Mouse (Mus musculus) kidney, embryonic 14.5 days (tissue): ENCODE measurements around the gene Vax2. TPM values are rescaled to one million over a fixed set of nuclear protein-coding genes. Genes with fewer than 3 reads are reported as not detected.

Source experiments
- ATAC-seq: fragments of 200-750 bp; cut with Nextera tagmentation; 2 replicates; pipeline ENCODE4 v1.8.0; 2017; ENCODE audit warnings: moderate number of reproducible peaks, mild to moderate bottlenecking, moderate TSS enrichment, moderate library complexity; ENCODE audit not compliant: low FRiP score, low TSS enrichment
- H3K27ac ChIP-seq: fragments of 300-500 bp; sonication (generic); 2 replicates; pipeline ENCODE4 v1.5.1; 2014; ENCODE audit warnings: low read depth, mild to moderate bottlenecking, low read length, moderate library complexity, mixed read lengths
- H3K27me3 ChIP-seq: fragments of 300-500 bp; sonication (generic); 2 replicates; pipeline ENCODE4 v1.6.1; 2014; ENCODE audit warnings: mild to moderate bottlenecking, low read length; ENCODE audit not compliant: control insufficient read depth, insufficient read depth
- H3K36me3 ChIP-seq: fragments of 300-500 bp; sonication (generic); 2 replicates; pipeline ENCODE4 v1.6.1; 2014; ENCODE audit warnings: low read length, mixed read lengths; ENCODE audit not compliant: control insufficient read depth, insufficient read depth
- H3K4me1 ChIP-seq: fragments of 300-500 bp; sonication (generic); 2 replicates; pipeline ENCODE4 v1.6.1; 2014; ENCODE audit warnings: low read length, mixed read lengths; ENCODE audit not compliant: control insufficient read depth, insufficient read depth
- H3K4me2 ChIP-seq: fragments of 300-500 bp; sonication (generic); replicated peaks from 2 replicates; pipeline ENCODE4 v1.6.1; 2014; ENCODE audit warnings: low read depth, mild to moderate bottlenecking, low read length
- H3K4me3 ChIP-seq: fragments of 300-500 bp; sonication (generic); 2 replicates; pipeline ENCODE4 v1.5.1; 2014; ENCODE audit warnings: mild to moderate bottlenecking, low read length
- H3K9ac ChIP-seq: fragments of 300-500 bp; sonication (generic); 2 replicates; pipeline ENCODE4 v1.6.1; 2014; ENCODE audit warnings: low read depth, mild to moderate bottlenecking, low read length, moderate library complexity
- H3K9me3 ChIP-seq: fragments of 300-500 bp; sonication (generic); 2 replicates; pipeline ENCODE4 v1.6.1; 2016; ENCODE audit warnings: low read length; ENCODE audit not compliant: control insufficient read depth
- WGBS: fragments of 180-500 bp; shearing (Covaris S2); extraction: QIAGEN DNeasy Blood & Tissue Kit; methylation state at CpG from one replicate; pipeline ENCODE4 v1.1.7; 2014; 5-methylcytosine and 5-hydroxymethylcytosine counted together
- polyA plus RNA-seq: library from polyadenylated mRNA; unstranded; fragments of >200 nt; fragmentation: Nextera tagmentation; extraction: Ambion mirVana; gene quantifications from 2 replicates; pipeline ENCODE4 v1.2.1, GENCODE M21; 2014

Vax2 gene
- polyA plus RNA-seq, 1 experiment from 2014 or later = not detected

DNA sequence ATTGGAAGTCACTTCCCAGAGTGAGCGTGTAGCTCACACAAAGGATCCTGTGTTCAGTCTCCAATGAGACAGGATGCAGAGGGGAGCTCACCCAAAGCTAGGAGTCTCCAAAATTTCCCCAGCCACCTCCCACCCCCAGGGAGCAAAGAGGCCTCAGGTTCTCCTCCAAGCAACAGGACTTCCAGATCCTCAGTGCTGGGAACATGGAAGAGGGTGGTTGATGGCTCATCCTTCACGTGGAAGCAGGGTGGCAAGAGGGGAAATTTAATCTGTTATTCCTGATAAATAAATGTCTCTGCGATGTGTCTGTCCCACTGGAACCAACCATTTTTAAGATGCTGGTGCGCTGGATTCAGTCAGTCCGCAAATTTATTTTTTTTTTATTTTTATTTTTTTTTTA is 6.4 kb upstream of the Vax2 start:
- ATAC-seq = no peak
- no peak overlapping the region for H3K4me2 ChIP-seq
- H3K9ac ChIP-seq = no peak overlapping the region
- no peaks in the 10 kb centered on the region for H3K36me3 ChIP-seq
- 21% methylated on average over 5 of the region's 5 CpGs for WGBS
- H3K27me3 ChIP-seq = peaks cover 88% of the 10 kb centered on the region
- no peaks in the 10 kb centered on the region for H3K4me1 ChIP-seq
- H3K9me3 ChIP-seq = 0 out of 2 replicates have a peak, but pooled peaks cover 4% of the 10 kb centered on the region
- H3K27ac ChIP-seq = no peak overlapping the region
- no peak overlapping the region for H3K4me3 ChIP-seq

DNA sequence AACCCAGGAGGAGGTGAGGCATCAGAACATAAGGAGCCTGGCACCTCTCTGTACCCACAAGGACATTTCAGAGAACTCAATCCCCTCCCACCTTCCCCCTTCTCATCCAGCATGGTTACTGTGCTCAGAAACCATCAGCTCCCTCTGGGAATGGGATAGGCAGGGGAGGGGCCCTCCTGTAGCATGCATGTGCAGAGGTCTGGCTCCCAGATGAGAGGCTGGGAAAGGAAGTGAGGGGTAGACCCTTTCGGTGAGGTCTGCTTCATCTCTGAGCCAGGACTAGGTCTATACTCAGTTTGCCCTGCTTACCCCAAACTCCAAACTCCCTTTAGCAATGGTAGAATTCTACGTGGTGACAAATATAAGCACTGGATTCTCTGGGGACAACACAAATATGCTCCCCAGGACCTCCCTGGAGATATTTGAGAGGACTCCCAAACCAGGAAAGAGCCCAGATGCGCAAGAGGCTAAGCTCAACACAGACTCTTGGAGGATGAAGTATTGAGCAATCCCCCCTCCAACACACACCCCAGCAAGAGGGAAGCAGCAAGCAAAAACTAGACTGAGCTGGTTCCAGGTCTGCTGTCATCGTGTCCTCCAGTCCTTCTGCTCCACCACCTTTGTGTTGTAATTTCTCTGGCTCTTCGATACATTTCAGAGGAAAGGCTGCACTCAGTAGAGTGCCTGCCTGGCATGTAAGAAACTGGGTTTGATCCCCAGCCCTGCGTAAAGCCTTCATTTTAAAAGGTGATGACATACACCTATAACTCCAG is 3.1 kb upstream of the Vax2 start:
- 3% methylated on average over 6 of the region's 6 CpGs for WGBS
- no peak overlapping the region for H3K4me2 ChIP-seq
- 0 out of 2 replicates have a peak, but pooled peaks cover 4% of the 10 kb centered on the region for H3K9me3 ChIP-seq
- peaks cover 100% of the 10 kb centered on the region for H3K27me3 ChIP-seq
- H3K27ac ChIP-seq = no peak overlapping the region
- H3K9ac ChIP-seq = no peak overlapping the region
- no peak for ATAC-seq
- H3K4me3 ChIP-seq = no peak overlapping the region
- H3K36me3 ChIP-seq = no peaks in the 10 kb centered on the region
- peaks cover 13% of the 10 kb centered on the region; the same call in 1 of the 2 replicates for H3K4me1 ChIP-seq

DNA sequence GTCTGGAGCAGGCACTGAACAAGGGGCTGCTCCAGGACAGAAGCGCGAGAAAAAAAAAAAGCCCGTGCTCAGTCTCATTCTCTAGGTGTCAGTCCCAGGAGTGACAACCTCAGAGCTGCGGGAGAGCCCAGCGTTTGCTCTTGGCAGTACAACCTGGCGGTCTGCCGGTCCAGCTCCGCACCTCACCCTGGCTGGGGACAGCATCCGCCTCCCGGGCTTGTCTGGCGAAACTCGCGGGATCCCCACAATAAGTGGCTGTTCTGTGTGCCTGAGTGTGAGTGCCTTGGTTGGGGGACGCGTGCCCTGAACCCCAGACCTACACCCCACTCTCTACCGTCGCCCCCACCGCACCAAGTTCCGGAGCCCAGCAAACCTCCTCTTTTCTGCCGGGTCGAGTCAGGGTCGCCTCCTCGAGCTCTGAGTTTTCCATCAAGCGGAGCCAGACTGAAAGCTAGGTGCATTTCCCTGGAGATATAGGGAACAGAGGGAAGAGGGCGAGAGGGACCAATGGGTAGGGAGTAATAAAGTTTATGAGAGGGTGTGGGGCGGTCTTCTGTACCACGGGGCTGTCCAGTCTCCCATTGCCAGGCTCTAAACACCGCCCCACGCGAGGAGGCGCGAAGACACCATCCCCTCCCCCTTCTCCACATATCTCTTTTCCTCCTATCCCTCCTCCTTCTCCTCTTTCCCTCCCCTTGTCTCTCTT is 550 bp upstream of the Vax2 start:
- WGBS = under 1% methylated on average over 32 of the region's 32 CpGs
- H3K27me3 ChIP-seq = peaks cover 99% of the 10 kb centered on the region
- peaks cover 13% of the 10 kb centered on the region; the same call in 1 of the 2 replicates for H3K4me1 ChIP-seq
- H3K27ac ChIP-seq = no peak overlapping the region
- no peaks in the 10 kb centered on the region for H3K36me3 ChIP-seq
- peak overlapping the region; percentile 69 for H3K4me2 ChIP-seq
- H3K9ac ChIP-seq = no peak overlapping the region
- H3K4me3 ChIP-seq = peak overlapping the region; percentile 39
- H3K9me3 ChIP-seq = no peaks in the 10 kb centered on the region
- ATAC-seq = peak; percentile 58

DNA sequence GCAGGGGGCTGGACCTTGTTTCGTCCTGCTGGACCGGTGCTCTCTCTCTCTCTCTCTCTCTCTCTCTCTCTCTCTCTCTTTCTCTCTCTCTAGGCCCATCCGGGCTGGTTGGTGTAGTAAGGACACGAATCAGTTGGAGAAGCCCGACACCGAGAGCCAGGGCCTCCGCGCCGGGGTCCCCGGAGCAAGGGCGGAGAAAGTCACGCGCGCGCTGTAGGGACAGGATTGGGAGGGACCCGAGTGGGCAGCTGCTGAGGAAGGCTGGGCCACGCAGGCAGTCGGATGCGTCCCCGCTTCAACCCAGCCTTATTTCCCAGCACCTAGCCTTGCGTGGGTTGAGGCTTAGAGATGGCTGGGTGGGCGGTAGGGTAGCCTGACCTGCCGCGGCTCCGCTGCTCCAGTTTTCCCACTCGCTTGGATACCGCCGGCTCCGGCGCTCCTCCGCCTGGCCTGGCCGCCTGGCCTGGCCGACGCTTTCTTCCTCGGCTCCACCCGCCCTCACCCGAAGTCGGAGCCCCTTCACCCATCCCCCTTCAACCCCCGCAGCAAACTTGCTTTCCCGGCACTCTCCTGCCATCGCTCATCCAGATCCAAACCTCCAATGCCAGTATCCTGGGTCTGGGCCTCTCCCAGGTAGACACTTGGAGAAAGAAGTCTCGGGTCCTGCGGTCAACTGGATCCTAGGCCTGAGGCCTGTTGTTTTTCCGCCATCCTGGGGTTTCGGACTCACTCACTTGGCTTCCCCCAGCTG is 836 bp downstream of the Vax2 start:
- Histone ChIP-seq H3K9ac (no peak overlapping the region), H3K4me2 (peak overlapping the region; percentile 69), H3K4me1 (peaks cover 13% of the 10 kb centered on the region; the same call in 1 of the 2 replicates), H3K27me3 (peaks cover 98% of the 10 kb centered on the region), H3K36me3 (no peaks in the 10 kb centered on the region), H3K27ac (no peak overlapping the region), H3K9me3 (no peaks in the 10 kb centered on the region), H3K4me3 (peak overlapping the region; percentile 39)
- 2% methylated on average over 45 of the region's 45 CpGs for WGBS
- no peak for ATAC-seq

DNA sequence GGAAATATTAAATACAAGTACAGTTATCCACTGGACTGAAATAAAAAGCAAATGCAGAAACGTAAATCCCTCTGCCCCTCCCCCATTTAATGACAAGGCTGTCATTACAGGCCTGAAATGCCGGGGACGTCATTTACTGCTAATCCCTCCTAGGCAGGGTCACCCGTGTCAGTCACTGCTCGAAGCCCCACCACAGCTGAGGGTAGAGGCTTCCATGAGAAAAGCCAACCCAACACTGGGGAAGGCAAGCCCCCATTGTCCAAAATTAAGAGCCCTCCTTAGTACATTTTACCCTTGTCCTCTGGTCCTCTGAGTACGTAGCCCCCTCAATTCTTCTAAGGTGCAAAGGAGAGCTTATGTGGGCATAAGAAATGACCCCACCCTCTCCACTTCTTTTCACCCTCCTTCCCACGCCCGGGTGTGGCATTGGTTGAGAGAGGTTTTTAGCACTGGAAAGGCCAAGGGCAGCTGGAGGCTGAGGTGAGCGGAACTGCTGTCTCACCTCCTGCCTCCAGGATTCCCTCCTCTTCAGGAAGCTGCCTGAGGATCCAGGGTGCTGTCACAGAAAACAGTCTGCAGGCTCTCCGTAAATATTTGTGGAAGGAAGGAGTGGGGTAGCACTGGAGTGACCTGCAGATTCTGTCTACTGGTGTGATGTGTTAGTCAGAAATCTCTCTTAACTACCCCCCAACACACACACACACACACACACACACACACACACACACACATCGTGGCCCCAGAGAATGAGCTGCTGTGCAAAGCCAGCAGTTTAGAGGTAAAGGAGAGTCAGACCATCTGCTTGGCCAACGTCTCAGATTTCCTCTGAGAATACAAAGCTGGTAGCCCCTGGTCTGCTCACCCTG is 2.4 kb downstream of the Vax2 start:
- Histone ChIP-seq H3K4me1 (peaks cover 13% of the 10 kb centered on the region; the same call in 1 of the 2 replicates), H3K9me3 (no peaks in the 10 kb centered on the region), H3K27ac (no peak overlapping the region), H3K4me3 (no peak overlapping the region), H3K27me3 (peaks cover 98% of the 10 kb centered on the region), H3K4me2 (no peak overlapping the region), H3K36me3 (no peaks in the 10 kb centered on the region), H3K9ac (no peak overlapping the region)
- 5% methylated on average over 12 of the region's 12 CpGs for WGBS
- no peak for ATAC-seq

DNA sequence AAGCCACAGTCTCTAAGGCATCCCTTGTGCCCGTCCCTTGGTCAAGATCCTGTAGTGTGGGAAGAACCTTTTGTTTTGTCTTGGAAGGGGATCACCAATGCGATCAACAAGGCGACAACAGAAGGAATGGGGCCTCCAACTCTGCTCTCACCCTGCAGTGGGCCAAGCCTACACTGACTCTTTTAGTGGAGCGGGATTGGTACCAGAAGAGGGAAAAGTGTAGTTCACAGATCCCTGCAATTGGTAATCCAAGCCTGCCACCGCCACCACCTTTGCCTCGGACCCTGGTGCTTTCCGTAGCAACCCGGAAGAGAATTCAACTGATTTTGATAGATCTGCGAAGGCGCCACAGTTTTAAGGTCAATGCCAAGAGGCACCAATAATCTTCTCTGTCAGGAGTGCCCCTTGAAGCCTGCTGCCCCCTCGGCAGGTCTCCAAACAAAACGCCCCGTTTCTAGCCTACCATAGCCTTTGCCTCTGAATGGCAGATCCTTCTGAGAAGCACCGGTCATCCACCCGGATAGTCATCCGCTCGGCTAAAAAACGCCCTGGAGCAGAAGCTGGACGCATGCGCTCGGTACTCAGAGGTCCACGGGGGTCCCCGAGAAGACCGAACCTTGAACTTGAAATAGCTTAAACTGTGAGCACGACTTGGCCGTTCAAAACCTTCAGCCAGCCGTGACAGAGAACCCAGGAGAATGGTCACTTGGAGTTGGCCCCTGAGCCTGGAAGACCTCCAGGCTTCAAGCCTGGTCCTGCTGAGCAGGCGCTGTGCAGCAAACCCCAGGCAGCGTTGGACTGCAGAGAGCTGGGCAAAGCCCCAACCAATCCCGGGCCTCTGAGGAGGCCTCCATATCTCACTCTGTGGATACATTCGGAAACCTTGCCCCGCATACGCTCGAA is 3.4 kb downstream of the Vax2 start:
- 2% methylated on average over 34 of the region's 34 CpGs for WGBS
- Histone ChIP-seq H3K4me2 (no peak overlapping the region), H3K4me3 (peak overlapping the region; percentile 10; the same call in 1 of the 2 replicates), H3K9ac (no peak overlapping the region), H3K9me3 (no peaks in the 10 kb centered on the region), H3K27ac (no peak overlapping the region), H3K4me1 (peaks cover 13% of the 10 kb centered on the region; the same call in 1 of the 2 replicates), H3K36me3 (no peaks in the 10 kb centered on the region), H3K27me3 (peaks cover 98% of the 10 kb centered on the region)
- ATAC-seq = no peak

DNA sequence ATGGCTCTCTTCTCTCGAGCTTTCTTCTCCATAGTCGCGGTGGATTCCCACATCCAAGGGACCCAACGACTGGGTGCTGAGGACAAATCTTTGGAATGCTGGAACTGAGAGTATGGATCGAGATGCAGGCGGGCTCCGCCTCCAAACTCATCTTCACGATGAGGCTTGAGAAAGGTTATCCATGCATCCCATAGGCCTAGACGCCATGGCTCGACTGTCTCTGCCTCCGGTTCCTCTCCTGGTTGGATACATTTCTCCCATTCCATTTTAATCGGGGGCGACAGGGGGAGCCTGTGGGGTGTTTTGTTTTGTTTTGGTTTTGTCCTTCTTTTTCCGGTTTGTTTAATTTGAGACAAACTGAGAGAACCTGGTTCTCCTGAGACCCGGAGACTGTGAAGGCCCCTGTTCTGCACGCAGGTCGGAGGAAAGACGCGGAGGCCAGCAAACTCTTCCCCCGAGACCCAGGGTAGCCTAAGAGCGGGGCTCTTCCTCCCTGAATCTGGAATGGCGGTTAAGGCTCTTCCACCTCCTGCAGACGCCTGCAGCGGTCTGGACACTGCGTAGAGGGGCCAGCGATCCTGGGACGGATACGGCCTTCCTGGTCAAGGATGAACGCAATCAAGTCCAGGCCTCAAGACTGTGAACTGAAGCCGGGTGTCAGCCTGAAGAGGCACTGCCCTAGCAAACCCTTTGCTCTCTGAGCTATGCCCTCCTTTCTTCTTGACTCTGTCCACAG is 4.6 kb downstream of the Vax2 start:
- Histone ChIP-seq H3K27me3 (peaks cover 98% of the 10 kb centered on the region), H3K4me1 (peaks cover 8% of the 10 kb centered on the region; the same call in 1 of the 2 replicates), H3K4me2 (no peak overlapping the region), H3K4me3 (no peak overlapping the region; the same call in 1 of the 2 replicates), H3K36me3 (no peaks in the 10 kb centered on the region), H3K9ac (no peak overlapping the region), H3K9me3 (no peaks in the 10 kb centered on the region), H3K27ac (no peak overlapping the region)
- WGBS = 2% methylated on average over 30 of the region's 30 CpGs
- ATAC-seq = no peak
